Mouse (Mus musculus) 416B (cell line): ENCODE data around the gene Lrrc75b.

Experiments used
- DNase-seq: peaks from one replicate; pipeline ENCODE4 v3.0.0; 2011; ENCODE audit warnings: low read depth

Lrrc75b gene

GRCm38 (mm10) chr10:75568029-75568428 is 7.9 kb upstream of the Lrrc75b start:
- no peak for DNase-seq

- peak; percentile 62 for DNase-seq
Measured at GRCm38 (mm10) chr10:75566765-75567164, 6.6 kb upstream of the Lrrc75b start.

- peak; percentile 67 for DNase-seq
Measured at GRCm38 (mm10) chr10:75566321-75566720, 6.2 kb upstream of the Lrrc75b start.

GRCm38 (mm10) chr10:75565906-75566305 is 5.8 kb upstream of the Lrrc75b start:
- peak; percentile 62 for DNase-seq

- peak; percentile 95 for DNase-seq
Measured at GRCm38 (mm10) chr10:75565436-75565835, 5.3 kb upstream of the Lrrc75b start.

- peak; percentile 67 for DNase-seq
Measured at GRCm38 (mm10) chr10:75564687-75565265, 4.6 kb upstream of the Lrrc75b start.

GRCm38 (mm10) chr10:75562596-75562995 is 2.5 kb upstream of the Lrrc75b start:
- DNase-seq = no peak

GRCm38 (mm10) chr10:75561071-75561654 is 1.0 kb upstream of the Lrrc75b start, which contains the start of gene Ggt1:
Gene Ggt1 (plus strand): TSS chr10:75561604.
- no peak for DNase-seq

GRCm38 (mm10) chr10:75560549-75560899 is 394 bp upstream of the Lrrc75b start:
- no peak for DNase-seq

- no peak for DNase-seq
Measured at GRCm38 (mm10) chr10:75559041-75559675, 972 bp downstream of the Lrrc75b start.

GRCm38 (mm10) chr10:75558515-75558914 is 1.6 kb downstream of the Lrrc75b start:
- DNase-seq = no peak

GRCm38 (mm10) chr10:75556026-75556425 is 4.1 kb downstream of the Lrrc75b start:
- DNase-seq = no peak

- DNase-seq = no peak
Measured at GRCm38 (mm10) chr10:75555557-75555956, 4.6 kb downstream of the Lrrc75b start.

- peak; percentile 87 for DNase-seq
Measured at GRCm38 (mm10) chr10:75554090-75554489, 6.0 kb downstream of the Lrrc75b start.

GRCm38 (mm10) chr10:75552701-75553450 is 7.3 kb downstream of the Lrrc75b start:
- no peak for DNase-seq

GRCm38 (mm10) chr10:75552106-75552505 is 8.0 kb downstream of the Lrrc75b start:
- no peak for DNase-seq

- peak; percentile 40 for DNase-seq
Measured at GRCm38 (mm10) chr10:75551175-75551574, 9.0 kb downstream of the Lrrc75b start.

- no peak for DNase-seq
Measured at GRCm38 (mm10) chr10:75549886-75550285, 10.2 kb downstream of the Lrrc75b start.

GRCm38 (mm10) chr10:75548486-75548885 is 11.6 kb downstream of the Lrrc75b start:
- no peak for DNase-seq

- no peak for DNase-seq
Measured at GRCm38 (mm10) chr10:75547901-75548300, 12.2 kb downstream of the Lrrc75b start.

GRCm38 (mm10) chr10:75536123-75536522 is 24.0 kb downstream of the Lrrc75b start:
- DNase-seq = no peak

GRCm38 (mm10) chr10:75535423-75535822 is 24.7 kb downstream of the Lrrc75b start:
- no peak for DNase-seq

- DNase-seq = no peak
Measured at GRCm38 (mm10) chr10:75534934-75535333, 25.2 kb downstream of the Lrrc75b start.
